Mouse (Mus musculus) telencephalon, adult 2 months (tissue): ENCODE results near the gene Platr17.
"Not testable (repeated sequence)": the region's sequence is repeated elsewhere in the genome, so short reads cannot be mapped to it uniquely, and the experiment has no call there.

Source experiments
- DNase-seq: peaks from one replicate; pipeline ENCODE4 v3.0.0-alpha.2; 2011; ENCODE audit warnings: low read depth, low spot score

Gene Platr17

DNA sequence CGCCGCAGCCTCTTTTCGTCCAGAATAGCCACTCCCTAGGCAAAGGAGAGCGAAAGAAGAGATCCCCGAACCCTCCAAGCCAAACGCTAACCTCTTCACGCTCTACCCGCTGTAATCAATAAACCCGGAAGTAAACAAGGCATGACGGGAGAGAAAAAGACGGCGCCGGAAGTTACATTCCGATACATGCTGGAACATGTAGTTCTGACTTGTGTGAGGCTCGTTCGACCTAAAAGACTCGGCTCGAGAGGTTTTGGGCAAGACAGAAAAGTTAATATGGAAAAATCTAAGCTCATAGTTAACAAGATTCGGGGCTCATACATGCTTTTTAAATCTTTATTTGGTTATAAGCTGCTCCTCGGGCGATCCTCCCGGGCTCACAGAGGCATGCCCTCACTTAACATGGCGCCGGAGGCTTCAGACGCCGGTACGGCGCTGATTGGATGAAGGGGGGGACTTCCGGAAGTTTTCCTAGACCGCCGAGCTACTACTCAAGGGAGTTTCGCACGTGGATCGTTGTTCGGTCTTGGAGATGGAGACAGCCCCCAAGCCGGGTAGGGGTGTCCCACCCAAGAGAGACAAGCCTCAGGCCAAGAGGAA is 35.4 kb downstream of the Platr17 start, which contains the start of the genes Pfdn6 and Wdr46:
Gene Pfdn6, minus strand, starts transcription at position 138 of the 600 bp plus-strand sequence.
Gene Wdr46, plus strand, starts transcription at position 455 of the 600 bp plus-strand sequence.
- peak; percentile 96 for DNase-seq

DNA sequence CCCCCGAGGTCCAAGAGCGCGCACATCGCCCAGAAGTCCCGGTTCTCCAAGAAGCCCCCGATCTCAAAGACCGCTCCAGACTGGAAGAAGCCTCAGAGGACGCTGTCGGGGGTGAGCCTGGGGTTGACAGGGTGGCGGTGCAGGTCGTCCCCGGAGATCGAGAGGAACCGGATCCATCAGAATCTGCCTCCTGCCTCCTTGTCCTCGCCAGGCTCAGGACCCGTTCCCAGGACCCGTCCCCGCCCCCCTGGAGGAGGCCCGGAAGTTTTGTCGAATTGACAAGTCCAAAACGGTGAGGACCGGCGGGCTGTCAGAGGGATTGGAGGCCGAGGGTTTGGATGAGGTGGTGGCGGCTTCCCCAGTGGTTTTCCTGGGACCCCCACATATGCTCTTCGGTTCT is 36.0 kb downstream of the Platr17 start:
- DNase-seq = no peak

DNA sequence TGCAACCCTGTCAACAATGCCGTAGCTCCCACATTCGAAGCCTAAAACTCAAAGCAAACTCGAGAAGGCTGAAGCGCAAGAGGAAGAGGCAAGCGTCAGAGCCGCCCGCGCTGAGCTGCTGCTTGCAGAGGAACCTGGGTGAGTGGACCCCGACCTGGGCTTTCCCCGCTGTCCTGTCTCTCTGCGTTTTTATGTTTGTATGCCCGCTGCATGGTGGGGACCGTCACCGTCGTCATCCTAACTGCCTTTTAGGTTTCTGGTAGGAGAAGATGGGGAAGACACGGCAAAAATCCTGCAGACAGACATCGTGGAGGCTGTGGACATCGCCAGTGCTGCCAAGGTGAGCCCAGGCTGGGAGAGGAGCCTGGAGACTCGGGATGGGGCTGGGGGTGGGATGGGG is 36.4 kb downstream of the Platr17 start:
- DNase-seq = no peak

DNA sequence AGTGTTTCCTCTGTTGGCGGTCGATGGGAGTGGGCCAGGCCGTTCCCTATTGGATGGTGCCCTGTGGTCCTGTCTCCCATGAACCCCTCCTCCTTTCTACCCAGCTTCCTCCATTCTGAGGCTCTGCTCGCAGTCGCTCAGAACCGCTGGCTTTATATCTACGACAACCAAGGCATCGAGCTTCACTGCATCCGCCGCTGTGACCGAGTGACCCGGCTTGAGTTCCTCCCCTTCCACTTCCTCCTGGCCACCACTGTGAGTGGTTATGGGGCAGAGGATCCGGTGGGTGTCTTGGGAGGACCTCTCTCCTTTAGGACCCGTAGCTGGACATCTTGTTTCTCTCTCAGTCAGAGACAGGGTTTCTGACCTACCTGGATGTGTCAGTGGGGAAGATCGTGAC is 38.5 kb downstream of the Platr17 start:
- no peak for DNase-seq

DNA sequence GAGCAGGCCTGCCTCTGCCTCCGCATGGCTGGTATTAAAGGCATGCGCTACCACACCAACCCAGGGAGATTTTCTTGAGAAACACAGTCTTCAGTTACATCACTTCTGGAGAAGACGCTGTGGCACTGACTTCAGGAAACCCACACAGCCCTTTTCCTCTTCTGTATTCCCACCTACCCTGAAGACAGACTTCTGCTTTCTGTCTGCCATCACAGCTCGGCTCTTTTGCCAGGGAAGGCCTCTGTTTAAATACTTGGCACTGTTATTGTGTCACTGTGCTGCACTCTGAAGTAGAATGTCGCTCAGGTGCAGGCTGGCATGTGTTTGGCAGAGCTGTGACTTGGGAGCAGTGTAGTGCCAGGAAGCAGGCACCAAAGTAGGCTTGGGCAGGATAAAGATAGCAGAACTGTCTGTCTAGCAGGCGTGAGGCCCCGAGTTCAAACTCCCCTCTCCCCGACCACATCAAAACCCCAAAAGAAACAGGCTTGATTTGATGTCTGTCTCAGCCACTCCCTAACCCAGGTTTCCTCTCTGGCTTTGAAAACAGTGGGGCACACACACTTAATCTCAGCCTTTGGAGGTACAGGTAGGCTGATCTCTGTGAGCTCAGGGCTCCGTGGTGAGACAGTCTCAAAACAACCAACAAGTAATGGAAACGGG is 42.6 kb downstream of the Platr17 start:
- DNase-seq = peak; percentile 38

DNA sequence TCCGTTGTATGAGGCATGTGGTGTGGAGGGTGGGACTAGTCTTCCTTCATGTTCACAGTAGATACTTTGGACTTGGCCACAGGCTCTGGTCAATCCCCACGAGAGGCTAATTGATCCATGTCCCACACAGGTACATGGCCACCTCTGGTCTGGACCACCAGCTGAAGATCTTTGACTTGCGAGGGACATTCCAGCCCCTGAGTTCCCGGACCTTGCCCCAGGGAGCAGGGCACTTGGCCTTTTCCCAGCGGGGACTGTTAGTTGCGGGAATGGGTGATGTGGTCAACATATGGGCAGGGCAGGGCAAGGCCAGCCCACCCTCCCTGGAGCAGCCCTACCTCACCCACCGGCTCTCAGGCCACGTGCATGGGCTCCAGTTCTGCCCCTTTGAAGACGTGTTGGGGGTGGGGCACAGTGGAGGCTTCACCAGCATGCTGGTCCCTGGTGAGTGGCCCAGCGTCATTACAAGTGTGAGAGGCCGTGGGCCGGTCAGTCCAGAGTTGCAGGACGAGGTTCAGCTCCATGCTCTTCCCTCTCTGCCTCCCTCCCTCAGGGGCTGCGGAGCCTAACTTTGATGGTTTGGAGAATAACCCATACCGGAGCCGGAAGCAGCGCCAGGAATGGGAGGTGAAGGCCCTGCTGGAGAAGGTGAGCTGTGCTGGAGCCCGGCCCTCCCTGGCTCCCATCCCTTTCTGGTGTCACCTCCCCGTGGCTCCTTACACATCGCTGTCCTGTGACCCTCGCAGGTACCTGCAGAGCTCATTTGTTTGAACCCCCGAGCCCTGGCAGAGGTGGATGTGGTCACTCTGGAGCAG is 43.4 kb downstream of the Platr17 start:
- no peak for DNase-seq

DNA sequence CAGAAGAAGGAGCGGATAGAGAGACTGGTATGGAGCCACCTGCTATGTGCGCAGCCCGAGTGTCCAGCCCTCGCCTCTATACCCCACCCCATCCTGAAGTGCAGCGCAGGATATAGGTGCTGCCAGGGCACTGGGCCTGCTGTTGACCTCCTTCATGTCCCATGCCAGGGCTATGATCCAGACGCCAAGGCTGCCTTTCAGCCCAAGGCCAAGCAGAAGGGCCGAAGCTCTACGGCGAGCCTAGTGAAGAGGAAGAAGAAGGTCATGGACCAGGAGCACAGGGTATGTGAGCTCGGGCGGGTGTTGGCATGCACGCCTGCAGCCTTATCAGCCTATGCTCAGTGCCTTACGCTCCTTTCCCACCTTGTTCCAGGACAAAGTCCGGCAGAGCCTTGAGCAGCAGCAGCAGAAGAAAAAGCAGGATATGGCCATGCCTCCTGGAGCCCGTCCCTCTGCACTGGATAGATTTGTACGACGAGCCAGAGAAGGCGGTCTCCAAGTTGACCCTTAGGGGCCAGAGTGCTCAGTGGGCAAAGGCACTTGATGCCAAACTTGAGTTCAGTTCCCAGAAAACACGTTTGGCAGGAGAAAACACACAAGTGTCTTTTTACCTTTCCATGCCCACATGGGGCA is 44.1 kb downstream of the Platr17 start:
- DNase-seq = no peak

DNA sequence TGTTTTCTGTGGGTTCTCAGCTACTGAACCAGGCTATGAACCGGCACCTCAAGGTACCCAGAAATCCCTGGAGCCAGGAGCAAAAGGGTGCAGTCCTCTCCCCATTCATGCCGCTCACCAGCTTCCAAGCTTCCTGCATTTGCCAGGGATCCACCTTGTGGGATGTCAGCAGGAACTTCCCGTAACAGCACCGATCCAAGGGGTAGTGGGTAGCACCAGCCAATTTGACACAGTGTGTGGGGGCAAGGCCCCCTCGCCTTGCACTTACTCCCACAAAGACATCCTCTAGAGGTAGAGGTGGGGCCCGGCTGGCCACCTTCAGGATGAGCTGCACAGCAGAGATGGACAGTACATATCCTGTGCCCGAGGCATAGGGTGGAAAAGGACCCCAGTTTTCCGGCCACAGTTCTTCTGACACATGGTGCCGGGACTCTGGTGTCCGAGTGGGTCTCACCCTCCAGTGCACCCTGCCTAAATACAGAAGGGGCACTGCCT is 45.2 kb downstream of the Platr17 start:
- DNase-seq = no peak

DNA sequence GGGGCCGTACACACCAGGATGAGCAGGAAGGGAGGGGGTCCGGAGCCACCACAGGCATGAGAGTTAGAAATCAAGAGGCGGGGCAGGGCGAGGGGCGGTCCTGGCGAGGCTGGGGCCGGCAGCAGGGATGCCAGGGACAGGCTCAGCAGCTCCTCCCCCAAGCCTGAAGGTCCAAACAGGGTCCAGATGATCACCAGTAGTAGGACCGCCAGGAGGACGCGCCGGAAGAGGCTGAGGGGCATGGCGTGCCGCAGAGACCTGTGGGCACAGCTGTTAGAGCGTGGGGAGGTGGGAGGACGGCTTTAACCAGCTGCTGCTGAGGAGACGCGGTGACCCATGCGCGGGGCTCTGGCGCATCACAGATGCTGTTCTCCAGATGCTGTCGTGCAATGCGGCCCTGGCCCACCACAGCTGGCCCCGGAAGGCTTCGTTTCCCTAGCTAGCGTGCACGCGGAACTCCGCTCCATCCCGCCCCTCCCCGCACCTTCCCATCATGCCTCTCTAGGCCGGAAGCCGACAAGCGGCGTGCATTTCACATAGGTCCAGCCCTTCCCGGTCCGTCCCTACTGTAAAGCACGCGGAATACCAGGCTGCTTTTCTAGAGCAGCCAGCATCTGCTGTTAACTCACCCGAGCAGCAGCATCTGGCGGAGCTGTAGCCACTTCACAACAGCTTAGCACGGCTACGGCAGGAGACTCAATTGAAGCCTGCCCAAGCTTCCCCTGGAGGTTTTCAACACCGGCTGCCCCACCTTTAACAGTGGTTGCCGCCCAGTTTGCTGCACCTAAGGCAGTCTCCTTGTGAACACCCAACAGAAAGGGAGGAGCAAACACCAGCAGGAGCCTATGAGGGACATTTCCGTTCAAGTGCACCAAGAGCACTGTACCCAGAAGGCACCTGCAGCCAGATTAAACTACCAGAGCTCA is 46.3 kb downstream of the Platr17 start, which contains the start of gene B3galt4:
Gene B3galt4, minus strand, starts transcription at position 468 of the 926 bp plus-strand sequence.
- DNase-seq = peak; percentile 89

DNA sequence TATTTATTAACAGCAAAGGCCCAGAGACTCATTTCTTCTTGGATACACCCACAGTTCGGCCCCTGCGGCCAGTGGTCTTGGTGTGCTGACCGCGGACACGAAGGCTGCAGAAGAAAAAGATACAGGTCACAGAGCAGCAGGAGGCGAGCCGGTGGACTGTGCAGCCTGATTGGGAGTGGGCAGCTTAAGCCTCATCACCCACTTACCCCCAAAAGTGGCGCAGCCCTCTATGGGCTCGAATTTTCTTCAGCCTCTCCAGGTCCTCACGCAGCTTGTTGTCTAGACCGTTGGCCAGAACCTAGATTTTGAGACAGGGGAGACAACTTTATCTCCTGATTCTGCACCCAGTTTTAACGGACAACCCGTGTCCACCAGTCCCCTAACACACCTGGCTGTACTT is 47.1 kb downstream of the Platr17 start:
- not testable (repeated sequence) for DNase-seq

DNA sequence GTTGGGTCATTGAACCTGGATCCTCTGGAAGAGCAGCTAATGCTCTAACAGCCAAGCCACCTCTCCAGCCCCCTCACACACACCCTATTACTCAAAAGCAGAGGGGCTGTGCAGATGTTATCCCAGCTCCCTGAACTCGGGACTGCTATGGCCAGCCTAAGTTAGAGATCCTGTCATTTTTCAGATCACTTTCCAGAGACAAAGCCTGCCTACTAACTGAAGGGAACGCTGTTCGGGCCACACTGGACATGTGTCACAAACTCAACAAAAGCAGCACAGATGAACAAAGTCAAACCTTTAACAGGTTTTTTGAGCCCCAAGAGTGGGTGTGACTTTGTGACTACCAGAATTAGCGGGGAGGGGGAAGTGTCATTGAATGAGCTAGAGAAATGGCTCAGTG is 47.9 kb downstream of the Platr17 start:
- DNase-seq = no peak

DNA sequence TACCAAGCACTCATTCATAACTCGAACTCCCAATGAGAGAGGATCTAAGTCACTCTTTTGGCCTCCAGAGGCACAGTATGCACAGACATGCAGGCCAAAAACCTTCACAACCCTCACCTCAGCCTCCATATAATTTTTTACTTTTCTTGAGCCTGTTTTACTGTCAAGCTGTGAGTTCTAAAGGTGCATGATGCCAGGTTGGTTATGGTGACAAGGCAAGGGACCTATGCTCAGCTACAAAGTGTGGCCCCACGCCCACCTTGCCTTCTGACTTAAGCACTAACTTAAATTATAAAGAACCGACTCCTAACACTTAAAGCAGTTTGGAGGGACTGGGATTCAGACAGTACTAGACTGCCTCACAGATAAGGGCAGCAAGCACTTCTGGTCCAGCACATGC is 48.4 kb downstream of the Platr17 start:
- no peak for DNase-seq

DNA sequence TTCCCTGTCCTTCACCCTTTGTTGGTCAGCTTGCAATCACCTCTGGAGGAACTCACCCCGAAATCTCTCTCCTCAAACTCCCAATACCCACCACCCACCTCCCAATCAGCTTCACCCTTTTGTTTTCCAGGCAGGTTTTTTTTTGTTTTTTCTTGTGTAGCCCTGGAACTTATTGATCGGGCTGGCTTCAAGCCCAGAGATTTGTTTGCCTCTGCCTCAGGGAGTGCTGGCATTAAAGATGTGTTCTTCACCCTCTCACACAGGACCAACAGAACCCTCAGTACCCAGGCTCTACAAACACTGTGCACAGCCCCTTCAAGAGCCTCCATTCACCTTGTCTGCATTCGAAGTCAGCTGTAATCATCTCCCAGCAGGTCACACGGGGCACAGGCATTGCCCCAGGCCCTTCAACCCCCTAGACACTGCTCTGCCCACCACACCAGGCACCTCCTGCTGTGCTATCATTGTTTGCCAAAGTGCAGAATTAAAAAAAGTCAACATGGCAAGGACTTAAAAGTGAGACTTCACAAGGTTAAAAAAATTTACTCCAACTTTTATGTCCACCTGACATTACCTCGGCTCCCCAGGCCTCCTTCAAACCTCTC is 49.1 kb downstream of the Platr17 start:
- DNase-seq = no peak

DNA sequence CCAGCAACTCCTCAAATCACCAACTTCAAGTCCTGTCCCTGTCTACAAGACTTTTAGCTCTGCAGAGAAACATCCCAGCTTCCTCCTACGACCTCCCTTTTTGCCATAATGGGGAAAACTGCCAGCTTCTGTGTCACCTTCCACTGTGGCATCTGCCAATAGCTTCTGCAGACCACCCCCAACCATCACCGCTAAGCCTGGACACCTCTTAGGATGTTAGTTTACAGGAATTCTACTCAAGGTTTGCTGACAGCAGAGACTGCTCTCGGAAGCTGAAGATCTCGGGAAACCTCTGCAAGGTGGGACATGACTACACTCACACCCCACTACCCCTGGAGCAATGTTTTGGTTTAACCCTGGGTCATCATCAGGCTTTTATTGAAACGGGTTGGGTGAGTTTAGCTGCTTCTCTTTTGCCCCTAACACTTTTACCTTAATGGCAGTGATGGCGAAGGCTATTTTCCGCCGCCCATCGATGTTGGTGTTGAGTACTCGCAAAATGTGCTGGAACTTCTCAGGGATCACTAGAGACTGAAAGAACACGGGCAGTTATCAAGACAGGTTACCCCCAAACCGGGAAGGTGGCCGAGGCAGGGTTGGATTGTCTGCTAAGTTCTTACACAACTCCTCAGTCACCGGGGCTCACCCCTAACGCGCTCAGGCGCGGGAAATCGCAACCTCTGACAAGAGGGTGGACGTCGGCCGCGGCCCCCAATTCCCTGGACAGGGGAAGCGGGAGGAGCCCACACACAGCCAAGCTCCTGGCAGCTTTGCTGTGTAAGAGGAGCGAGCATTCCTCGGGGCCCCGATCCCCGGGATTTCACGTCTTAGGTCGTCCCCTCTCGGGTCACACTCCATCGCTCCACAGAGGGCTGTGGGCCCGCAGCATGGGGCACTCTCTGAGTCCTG is 50.0 kb downstream of the Platr17 start:
- no peak for DNase-seq

DNA sequence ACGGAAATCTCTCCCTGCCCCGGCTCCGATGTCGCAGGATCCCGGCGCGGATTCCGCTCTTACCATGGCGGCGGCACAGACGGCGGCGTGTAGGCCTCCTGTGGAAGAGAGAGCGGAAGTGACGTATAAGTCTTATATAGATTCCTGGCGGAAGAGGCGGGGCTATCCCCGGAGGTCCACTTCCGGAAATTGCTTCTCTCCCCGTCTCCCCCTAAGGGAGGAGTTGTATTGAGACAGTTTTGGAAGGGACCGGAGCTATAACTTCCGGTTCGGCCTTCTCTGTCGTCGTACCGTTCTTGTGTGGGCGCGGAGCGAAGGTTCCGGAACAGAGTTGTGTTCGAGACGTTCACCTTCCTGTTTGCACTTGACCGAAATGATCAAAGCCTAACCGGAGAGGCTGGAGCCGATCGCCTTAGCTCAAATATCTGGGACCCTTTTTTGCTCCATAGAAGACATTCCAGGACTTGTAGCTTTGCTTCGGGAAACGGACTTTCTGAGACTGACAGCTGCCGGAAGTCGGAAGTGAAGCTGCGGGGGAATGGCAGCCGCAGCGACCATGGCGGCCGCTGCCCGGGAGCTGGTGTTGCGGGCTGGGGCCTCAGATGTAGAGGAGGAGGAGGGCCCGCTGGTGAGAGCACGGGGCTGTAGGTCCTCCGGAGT is 50.8 kb downstream of the Platr17 start, which contains the start of the genes Vps52 and Rps18:
Gene Vps52, plus strand, starts transcription at position 258 of the 660 bp plus-strand sequence.
Gene Rps18, minus strand, starts transcription at position 447 of the 660 bp plus-strand sequence.
- DNase-seq = peak; percentile 99
